ENCODE assay signal across 26 mouse cellular contexts in the genomic region with DNA sequence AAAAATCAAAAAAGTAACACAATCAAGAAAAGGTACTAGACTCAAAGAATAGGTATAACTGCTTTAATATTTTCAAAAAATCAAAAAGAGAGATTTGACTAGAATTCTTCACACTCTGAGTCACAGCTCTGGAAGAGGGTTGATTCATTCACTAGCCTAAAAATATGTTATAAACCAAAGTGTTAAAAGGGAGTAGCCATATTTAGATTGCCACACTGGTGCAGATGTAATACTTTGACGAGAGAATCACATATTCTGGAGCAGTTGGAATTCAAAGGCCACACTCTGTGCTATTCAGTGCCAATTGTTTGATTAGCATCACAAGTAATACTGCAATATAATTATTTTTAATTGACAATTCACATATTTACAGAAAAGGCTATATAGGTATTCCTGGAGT.
"Had no signal": no experiment of that assay in that cellular context is flagged by ENCODE, and none has a peak within 500 bp of the region (broad histone marks: within the 10 kb centered on the region; RNA-seq: fewer than 3 reads in every experiment).

No protein-coding gene starts in this region.

- ATAC-seq: hindbrain, postnatal 0 days; intestine, embryonic 16.5 days; liver, embryonic 12.5 days had no signal

- H3K27ac ChIP-seq: gastrocnemius, adult 2 months; heart, embryonic 10.5 days; hindbrain, embryonic 10.5 days; hindbrain, embryonic 12.5 days; hindbrain, embryonic 15.5 days; hindbrain, postnatal 0 days; kidney, embryonic 15.5 days; kidney, postnatal 0 days; limb, embryonic 13.5 days; limb, embryonic 15.5 days; liver, embryonic 12.5 days; liver, embryonic 14.5 days had no signal

- H3K4me3 ChIP-seq: gastrocnemius, adult 2 months; heart, embryonic 10.5 days; heart, embryonic 12.5 days; hindbrain, embryonic 10.5 days; hindbrain, embryonic 12.5 days; hindbrain, embryonic 15.5 days; kidney, embryonic 15.5 days; limb, embryonic 13.5 days; limb, embryonic 15.5 days; liver, embryonic 12.5 days had no signal

- DNase-seq: gastrocnemius, adult 2 months; gastrocnemius, postnatal 10 days; gastrocnemius, postnatal 25 days; heart, adult 18-20 months; heart, postnatal 10 days; heart, postnatal 4 days; kidney, adult 11 months; kidney, adult 2 months; kidney, adult 9 months; kidney, postnatal 14 days; kidney, postnatal 36 days; layer of hippocampus, adult 9-11 months; layer of hippocampus, postnatal 36 days had no signal
